Mouse (Mus musculus): ENCODE data around the gene Nos1ap. TPM values are rescaled to one million over a fixed set of nuclear protein-coding genes. Genes with fewer than 3 reads are reported as not detected.

Gene Nos1ap
- polyA plus RNA-seq, 3 experiments from 2014 or later: not detected

DNA sequence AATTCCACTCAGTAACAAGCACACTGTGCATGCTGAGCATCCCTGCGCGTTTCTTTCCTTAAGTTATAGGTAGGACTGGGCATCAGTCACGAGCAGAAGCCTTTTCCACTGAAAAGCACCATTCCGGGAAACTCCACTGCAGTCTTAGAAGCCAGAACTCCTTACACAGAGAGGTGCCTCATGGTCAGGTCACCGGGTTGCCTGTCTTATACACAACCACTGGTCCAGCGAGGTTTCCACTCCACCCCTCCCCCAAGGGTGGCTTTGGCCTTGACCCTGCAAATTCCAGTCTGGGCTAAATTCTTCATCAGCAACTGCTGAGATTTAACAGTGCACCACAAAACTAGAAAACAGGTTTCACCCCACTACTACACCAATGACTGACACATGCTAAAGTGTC is 1.3 kb downstream of the Nos1ap start:
- no peak for ATAC-seq

DNA sequence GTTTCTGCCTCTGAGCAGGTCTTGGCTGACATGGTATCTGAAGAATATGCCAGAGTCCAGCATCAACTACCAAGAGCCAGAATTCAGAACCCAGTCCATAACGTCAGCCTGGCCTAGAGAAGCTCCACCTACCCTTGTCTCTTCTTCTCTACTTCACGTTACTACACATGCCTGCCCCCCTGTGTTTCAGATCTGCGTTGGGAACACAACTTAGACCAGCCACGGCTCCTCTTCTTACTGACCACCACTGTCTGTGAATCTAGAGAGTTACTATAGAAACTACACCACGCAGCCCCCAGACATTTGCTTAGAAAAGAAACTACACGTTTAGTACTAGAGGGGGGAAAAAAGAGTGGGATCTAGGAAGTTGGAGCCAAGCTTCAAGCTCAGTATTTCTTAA is 2.9 kb downstream of the Nos1ap start:
- ATAC-seq: no peak

DNA sequence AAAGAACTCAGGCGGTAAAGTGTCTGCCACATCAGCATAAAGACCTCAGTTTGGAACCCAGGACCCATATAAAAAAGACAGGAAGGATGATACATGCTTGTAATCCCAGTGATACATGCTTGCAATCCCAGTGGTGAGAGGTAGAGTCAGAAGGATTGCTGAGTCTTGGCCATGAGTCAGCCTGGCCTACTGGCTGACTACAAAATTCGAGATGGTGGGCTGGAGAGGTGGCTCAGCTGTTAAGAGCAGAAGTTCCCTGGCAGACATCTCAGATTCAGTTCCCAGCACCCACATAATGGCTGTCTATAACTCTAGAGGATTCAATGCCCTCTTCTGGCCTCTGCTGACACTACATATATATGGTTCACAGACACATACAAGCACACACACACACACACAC is 5.7 kb downstream of the Nos1ap start:
- ATAC-seq: no peak

DNA sequence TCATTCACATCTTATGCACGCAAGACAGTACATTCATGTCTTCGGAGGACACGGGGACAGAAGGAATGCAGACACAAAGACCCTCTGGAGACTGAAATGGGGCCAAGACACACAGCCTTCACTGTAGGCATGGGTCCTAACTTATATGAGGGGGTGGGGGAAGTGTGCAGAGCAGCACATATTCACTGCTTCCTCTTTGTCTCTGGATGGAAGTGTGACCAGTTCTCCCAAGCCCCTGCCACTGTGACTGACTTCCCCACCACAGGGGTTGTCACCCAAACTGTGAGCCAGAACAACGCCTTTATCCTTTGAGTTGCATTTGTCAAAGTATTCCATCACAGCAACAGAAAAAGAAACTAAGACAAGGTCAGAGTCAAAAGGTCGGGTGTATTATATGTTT is 7.3 kb downstream of the Nos1ap start:
- ATAC-seq: no peak

DNA sequence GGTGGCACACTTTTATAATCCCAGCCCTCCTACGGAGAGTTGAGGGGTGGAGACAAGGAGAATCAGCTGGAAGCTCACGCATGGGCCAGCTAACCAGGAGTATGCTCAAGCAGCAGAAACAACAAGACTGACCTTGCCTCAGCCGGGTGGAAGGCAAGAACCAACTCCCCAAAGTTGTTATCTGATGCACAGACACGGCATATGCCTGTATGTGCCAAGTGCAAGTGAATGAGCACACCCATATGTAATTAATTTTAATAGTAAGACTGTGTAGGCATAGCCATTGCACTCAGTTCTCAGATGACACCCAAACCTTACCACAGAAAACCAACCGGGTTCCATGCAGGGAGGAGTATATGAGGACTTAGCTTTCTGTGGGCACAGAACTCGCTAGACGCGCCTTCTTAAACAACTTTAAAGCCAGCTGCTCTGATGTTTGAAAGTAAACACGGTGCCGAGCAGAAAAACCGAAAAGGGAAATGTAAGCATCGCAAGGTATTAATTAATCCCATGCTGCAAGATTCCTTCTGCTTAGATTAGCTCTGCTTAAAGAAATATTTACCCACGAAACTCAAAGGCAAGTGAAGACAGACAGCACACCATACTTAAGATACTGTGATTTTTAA is 9.1 kb downstream of the Nos1ap start:
- ATAC-seq: no peak

DNA sequence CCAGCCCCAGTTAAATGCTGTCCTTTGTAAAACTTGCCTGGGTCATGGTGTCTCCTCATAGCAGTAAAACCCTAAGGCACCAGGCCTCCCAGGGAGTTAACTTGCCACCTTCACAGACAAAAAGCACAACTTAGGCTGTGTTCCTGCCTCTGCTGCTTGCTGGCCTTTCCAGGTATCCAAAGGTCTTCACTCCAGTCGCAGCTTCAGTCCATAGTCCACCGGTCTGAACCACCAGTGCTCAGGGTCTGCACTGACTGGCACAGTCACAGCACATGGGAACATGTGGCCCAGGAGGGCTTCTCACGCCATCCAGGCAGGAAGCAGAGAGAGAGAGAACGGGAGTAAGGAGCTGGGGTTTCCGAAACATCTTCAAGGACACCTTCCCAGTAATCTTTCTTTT is 10.2 kb downstream of the Nos1ap start:
- ATAC-seq: no peak

DNA sequence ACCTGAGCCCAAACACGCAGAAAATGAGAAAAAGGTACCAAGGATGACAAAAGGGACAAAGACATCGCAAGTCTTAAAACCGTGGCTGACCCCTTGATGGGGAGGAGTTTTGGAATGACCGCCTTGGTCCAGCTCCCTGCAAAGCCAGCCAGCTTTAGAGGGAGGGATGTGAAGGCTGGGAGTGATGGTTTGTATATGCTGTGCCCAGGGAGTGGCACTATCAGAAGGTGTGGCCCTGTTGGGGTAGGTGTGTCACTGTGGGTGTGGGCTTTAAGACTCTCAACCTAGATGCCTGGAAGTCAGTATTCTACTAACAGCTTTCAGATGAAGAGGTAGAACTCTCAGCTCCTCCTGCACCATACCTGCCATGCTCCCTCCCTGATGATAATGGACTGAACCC is 10.6 kb downstream of the Nos1ap start:
- no peak for ATAC-seq

DNA sequence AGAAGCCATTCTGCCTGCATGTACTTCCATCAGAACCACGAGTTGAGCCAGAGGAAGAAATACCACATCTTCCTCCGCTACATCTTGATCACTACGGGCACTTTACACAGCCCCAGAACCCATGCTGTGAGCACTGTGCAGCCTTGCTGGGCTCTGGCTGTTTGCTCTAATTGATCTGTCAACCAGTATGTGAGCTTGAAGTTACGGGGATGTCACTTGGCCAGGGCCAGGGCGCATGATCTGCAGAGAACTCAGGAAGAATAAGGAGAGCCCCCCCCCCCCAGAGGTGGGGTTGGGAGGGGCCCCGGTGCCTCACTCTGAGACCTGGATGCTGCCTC is 13.0 kb downstream of the Nos1ap start:
- ATAC-seq: no peak

DNA sequence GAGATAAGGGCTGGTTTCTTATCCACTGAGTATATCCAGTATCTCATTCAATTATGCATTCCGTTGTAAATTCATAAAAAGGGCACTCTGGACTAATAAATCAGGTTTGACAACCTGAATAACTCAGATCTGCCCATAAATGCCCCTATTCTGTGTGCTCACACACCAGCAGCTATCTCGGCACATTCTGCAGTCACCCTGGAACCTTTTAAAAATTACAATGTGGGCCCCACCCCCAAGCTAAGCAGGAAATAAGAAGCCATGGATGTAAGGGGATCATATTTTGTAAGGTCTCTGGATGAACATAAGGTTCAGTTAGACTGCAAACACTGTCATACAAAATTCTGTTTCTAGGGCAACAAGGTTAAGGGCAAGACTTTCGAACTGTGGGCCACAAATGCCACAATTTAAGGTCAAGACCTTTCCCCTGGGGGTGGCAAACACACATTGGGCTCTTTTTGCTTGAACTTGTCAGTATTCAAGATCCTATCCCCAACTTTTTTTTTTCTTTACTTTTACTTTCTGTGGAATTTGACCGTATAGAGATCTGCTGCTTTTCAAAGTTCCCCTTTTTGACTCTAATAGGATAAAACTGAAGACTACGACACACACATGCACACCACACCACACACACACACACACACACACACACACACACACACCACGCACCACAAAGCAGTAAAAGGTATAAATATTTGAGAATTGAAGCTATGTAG is 13.5 kb downstream of the Nos1ap start:
- ATAC-seq: no peak

DNA sequence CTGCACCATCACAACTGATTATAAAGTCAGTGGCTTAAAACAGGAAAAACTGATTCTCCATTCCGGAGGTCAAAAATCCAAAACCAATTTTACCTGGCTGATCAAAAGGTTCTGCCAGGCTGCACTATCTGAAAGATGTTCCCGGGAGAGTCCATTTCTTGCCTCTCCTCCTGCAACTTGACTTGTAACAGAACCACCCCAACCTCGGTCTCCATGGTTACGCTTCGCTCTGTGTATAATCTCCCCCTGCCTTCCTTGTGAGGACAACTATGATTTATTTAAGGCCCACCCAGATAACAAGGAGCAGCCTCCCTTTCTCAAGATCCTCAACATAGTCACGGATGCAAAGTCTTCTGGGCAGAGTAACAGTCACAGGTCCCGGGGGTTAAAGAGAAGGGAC is 16.5 kb downstream of the Nos1ap start:
- no peak for ATAC-seq

DNA sequence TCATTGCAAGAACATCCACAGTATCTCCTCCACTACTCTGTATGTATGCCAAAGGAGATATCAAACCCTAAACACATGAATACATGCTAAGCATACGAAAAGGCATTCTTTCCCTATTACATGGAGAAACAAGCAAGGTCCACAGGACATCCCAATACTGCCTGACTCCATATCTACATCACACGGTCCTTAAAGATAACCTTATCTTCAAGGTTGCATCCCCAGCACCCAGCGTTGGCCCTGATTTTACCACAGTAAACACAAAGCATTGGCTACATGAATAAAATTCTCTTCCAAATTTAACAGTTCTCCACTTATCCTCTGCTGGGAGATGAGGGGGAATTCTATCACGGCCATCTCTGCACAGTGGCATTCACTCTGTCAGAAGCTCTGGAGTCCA is 22.7 kb downstream of the Nos1ap start:
- no peak for ATAC-seq

DNA sequence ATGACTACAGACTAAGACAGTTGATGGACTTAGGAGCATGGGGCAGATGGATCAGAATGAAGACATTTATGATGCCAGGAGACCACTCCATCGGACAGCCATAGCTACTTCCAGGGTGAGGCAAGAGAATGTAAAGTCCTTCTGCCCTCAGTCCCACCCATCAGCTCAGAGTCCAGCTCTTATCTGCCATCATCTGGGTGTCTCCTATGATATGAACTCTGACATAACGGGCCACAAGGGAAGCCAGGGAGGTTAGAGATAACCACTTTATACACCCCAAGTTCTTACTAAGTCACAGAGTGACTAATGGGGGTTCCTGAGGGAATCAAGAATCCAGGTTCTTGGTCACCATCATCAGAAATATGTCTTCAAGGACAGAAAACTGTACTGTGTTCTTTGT is 23.1 kb downstream of the Nos1ap start:
- no peak for ATAC-seq

DNA sequence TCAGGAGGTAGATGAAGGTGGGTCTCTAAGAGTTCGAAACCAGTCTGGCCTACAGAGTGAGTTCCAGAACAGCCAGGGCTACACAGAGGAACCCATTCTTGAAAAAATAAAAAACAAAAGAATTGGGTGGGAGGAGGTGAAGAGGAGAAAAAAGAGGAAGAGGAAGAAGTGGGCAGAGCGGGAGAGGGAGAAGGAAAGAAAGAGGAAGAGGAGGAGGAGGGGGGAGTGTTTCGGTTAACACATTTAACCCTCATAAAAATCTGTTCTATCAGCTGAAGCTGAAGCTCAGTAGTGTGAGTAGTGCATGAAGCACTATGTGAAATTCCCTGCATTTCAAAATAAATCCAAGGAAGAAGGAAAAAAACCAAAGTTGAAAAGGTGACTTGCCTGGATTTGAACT is 24.7 kb downstream of the Nos1ap start:
- no peak for ATAC-seq

DNA sequence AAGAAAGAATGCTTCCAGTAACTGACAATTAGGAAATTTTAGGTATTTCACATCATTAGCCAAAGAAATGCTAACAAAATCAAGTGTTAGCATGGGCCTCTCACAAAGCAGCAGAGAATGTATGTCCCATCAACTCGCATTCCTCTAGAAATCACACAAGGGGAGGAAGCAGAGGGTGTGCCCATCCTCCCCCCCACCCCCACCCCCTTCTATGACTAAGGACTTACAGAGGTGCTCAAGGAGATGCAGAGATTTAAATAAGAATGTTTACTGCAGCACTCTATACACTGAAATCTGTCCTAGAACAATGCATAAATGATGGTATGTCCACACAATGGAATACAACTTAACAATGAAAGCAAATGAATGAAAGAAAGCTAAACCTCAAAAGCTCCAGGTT is 27.2 kb downstream of the Nos1ap start:
- ATAC-seq: no peak

DNA sequence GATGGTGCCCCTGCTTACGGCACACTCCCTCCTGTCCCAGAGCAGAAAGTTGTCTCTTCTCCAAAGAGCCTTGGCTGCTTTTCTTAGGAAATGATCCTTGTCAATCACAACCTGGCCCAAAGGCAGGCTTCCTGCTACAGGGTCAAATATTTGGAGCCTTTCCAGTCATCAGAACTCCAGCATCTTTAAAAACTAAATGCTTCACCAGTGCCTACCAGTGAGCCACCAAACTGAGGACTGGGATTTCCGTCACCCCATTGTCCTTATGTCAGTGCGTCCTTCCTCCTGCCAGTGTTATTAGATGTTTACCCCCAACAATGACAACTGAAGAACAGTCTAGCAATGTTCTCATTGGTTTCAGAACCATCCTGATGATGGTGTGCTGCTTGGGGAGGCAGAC is 28.9 kb downstream of the Nos1ap start:
- ATAC-seq: no peak

DNA sequence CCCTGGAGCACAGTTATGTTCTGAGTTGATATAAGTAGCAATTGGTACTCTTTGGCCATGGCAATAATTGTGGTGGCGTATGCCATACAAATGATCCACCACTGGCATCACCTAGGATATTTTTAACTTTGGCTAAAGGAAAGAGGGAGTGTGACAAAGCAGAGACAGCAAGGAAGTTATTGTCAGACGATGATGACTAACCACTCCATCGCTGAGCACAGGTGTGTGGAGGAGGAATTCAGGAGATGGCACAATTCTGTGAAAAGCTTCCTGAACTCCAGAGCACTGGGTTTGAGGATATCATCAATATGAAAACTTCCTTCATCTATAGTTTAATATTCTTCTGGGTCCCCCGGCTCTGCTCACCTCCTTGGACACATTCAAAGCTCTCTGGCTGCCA is 31.7 kb downstream of the Nos1ap start:
- no peak for ATAC-seq

DNA sequence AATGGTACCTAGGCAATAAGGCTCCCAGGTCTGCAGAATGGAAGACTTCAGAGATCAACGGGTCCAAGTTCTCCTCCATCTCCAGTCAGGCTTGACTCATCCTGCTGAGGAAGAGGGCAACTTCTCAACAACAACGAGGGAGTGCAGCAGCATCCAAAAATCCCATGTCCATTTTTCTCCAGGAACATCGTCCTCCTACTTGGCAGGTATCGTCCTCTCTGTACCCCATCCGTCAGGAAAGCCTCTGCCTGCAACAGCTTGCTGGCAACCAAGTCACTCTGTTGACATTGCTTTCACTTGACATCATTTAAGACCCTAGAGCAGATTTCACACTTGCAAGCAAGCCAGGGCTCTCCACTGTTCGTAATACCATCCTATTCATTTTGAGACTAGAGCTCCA is 33.0 kb downstream of the Nos1ap start:
- no peak for ATAC-seq

DNA sequence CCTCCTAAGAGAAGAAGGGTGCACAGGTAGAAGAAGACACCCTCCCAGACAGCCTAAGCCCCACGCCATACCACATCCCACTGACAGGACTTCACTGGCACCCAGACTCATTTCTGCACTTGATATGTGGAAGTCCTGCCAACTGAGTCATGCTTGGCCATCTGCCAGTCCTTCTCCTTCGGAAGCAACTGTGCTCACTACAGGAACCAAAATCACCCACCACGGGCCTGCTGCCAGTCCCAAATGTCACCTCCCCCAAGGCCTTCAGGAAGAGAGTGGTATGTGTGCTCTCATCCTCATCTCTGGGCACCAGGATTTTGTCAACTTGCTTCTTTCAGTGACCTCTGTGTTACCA is 34.7 kb downstream of the Nos1ap start:
- no peak for ATAC-seq

DNA sequence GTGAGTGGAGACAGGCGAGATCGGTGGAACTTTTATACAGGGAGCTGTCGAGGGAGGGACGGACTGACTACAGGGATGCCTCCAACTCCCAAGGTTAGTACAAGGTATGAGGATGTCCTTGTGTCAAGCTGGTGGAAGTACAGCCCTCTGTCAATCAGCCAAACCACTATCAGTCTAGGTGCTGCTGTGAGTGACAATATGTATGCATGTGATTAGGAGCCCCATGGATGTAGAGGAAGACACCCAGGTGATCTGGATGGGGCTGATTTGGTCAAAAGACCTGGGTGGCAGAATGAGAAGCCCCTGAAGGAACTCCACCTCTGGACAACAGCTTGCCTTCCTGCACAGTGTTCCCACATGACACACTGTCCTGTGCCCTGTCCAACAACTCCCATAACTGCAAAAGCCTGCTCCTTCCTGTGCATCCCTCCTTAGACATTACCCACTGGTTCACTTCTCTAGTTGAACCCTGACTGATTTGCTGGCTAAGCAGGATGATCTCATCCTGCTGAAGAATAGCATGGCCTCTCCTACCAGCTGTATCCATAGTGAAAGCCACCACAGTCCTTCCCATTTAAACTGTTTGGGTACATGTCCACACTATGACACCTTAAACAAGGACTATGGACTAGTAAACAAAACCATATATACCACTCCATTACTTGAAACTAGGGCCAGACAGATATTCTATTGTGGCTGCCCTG is 35.3 kb downstream of the Nos1ap start:
- ATAC-seq: no peak

DNA sequence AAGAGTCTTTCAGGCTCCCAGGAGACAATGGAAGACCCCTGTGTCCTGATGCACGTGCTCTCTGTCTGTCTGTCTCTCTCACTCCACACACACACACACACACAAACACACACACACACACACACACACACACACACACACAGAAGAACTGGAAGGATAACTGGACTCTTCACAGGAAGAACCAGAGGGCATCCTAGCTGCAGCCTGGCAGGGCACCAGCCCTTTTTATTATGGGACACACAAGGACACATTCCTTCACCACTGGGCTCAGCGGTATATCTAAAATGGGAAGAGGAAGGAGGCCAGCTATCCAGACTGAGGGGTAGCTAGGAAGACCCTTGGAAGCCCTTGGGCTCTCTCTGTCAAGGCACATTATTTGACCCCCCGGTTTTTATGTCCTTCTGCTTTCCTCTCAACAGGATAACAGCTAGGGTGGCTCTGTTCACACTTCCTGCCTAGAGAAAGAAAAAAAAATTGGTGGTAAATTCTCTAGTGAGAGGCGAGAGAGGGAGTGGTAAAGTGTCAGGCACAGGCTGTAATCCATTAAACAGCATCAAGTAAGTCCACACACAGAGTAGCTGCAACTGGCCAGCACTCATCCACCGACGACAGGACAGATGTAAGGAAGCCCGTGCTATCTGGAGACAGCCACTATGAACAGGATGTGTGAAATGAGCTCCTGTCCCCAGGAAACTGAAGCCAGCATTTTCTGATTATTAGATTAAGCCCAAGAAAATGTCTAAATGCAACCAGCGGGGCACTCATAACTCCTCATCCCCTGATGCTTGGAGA is 38.8 kb downstream of the Nos1ap start:
- ATAC-seq: no peak

DNA sequence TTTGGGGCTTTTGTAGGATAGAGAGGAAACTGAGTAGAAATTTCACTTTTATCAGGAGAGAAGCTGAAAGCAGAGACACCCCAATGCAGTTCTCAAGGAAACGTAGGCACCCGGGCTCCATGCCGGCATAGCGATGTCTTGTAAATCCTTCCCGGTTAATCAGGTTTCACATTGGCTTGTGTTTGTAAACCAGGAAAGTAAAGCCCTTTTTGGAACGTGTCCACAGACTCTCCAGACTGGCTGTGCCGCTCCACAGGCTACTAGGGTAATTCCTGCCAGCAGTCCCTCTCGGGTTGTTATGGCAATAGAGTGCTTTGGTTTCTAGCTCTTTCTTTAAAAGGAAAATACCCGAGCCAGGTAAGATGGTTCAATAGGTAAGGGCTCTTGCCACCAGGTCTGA is 40.6 kb downstream of the Nos1ap start:
- no peak for ATAC-seq

DNA sequence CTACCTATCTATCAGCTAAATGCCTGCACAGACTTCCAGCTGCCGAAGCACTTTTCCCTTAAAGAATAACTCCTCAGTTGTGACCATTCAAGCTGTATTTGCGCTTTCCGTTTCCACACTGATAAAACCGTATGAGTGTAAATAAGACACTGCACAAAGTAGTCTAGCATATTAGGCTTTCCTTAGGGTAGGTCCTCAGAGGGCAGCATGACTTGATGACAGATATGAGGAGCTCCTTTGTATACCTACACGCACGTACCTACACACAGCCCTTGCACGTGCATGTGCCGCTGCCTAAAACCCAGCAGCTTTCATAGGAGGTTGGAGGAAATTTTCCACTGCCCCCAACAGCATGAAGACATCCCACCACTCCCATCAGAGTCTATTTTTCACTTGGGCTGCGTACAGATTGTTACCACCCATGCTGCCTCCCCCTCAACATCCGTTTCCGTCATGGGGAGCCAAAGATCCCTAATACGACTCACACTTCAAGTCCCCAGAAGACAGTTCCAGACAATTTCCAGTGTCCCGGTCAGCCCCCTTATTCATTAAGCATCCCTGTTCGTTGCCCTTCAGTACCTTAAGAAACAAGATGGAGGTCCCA is 41.4 kb downstream of the Nos1ap start:
- no peak for ATAC-seq

DNA sequence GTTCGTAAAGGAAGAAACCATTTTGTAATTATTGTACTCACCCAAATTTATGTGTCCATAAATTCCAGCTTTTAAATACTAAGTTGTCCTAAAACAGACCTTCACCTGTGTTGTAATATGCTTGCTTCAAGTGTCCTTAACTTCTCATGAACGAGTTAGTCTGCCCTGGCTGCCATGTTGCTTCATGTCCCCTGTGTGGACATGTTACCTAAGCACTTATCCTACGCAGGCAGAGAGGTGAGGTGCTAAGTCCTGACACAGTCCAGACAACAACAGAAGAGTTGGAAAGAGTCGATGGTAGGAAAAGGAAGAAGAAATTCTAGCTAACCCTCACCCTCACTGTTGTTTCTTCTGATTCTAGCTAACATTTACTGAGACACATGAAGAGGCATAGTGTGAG is 43.4 kb downstream of the Nos1ap start:
- no peak for ATAC-seq
